Mouse (Mus musculus) spleen, postnatal 4 days (tissue): ENCODE measurements around the gene Npm3.

Experiments used
- DNase-seq, 2 experiments: peaks; one replicate each; pipeline ENCODE4 v3.0.0; 2022; ENCODE audit warnings: low spot score in 2 of 2

The Npm3 gene

DNA sequence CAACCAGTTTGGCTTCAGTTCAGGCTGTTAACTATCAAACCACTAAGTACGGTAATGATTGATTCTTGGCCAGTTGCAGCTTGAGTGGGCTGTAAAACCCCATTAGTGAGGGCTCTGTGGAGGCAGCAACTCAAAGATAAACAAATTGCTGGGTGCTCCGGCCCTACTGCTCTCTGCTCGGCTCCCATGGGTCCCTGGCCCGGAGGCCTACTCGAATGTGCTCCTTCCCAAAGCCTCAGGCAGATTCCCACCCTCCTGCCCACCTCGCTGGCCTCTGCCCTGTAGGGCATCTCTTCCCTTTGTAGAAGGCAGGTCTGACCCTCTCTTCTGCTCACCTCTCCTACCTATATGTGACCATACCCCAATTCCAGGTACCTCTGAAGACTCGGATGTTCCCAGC is 14.6 kb downstream of the Npm3 start:
- peak in 1 of 2 experiments; percentile 52 for DNase-seq

DNA sequence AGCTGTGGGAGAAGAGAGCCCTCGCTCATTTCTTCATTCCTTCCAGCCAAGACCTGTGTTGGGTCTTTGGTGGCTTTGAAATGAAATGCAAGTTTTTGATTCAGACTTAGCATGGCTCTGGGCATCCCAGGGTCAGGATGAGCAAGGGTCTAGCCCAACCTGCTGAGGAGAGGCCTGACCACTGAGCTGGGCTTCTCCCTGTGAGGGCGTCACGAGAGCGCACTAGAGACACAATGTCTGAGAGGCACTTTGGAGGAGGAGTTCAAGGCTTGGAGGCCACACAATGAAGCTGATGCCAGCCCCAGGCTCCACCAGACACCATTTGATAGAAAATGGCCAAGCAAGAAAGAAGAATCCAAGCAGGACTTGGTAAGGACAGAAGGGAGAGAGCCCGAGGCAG is 15.2 kb downstream of the Npm3 start:
- peak in 1 of 2 experiments; percentile 54 for DNase-seq

DNA sequence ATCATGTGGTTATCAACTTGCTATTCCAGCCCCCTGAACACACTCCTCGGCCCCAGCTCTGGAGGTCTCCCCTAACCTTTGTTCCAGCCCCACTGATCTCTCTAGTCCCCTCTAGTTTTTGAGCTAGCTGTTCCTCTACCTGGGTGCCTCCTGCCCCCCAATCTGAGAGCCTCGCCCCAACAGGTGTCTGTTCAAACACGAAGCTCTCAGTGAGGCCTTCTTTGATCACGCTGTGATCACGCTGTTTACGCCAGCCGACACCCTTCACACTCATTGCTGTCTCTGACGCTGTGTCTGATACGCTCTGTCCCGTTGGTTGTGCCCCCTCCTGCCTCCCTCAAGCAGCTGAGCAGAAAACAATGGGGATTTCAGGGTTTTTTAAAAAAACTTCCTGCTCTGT is 15.8 kb downstream of the Npm3 start:
- peak in 1 of 2 experiments; percentile 52 for DNase-seq

DNA sequence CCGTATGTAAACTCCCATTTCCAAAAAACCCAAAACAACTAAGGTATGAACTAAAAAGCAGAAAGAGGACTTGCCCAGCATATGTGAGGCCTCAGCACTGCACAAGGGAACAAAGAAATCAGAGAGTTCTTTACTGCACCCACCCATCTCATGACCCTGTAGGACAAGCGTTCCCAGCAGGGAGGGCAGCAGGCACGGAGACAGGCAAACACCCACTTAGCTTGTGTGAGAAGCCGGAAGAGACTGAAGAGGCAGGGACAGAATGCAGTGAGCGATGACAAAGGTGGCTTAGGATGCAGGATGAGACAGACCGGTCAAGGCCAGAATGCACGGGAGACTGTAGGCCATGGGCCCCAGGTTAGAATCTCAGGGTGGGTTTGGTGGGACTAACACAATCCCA is 17.7 kb downstream of the Npm3 start:
- DNase-seq = no peak

DNA sequence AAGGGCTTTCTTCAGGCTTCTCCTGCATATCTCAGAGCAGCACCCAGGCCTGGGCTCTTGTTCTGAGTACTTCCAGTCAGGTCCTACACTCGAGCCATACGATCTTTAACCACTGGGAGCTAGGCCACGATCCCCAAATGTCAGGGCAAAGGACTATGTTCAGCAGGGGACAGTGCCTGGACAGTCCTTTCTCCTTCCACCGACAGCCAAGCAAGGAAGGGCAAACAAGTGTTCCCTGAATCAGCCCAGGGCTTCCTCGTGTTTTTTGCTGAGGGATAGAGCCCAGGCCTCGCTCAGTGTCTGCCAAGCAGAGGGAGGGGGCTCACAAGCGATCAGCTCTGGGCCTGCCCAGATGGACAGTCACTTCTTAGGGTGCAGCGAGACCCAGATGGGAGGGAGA is 19.3 kb downstream of the Npm3 start:
- no peak for DNase-seq

DNA sequence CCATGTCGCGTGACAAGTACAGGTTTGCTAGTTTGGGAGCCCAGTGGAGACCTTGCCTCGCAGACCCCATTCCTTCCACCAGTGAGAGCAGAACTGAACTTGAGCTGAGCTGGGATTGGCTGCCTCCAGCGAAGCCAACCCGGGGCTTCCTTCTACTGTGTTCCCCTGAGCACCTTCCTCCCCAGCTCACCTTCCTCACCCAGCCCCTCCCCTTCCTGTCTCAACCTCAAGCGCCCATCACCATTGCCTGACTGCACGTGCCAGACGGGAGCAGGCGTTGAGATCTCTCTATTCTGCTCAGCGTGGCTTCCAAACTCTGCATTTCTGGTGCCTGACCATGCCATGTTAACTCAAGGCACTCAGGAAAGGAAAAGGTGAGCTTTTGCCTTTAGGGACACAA is 22.2 kb downstream of the Npm3 start:
- DNase-seq = no peak

DNA sequence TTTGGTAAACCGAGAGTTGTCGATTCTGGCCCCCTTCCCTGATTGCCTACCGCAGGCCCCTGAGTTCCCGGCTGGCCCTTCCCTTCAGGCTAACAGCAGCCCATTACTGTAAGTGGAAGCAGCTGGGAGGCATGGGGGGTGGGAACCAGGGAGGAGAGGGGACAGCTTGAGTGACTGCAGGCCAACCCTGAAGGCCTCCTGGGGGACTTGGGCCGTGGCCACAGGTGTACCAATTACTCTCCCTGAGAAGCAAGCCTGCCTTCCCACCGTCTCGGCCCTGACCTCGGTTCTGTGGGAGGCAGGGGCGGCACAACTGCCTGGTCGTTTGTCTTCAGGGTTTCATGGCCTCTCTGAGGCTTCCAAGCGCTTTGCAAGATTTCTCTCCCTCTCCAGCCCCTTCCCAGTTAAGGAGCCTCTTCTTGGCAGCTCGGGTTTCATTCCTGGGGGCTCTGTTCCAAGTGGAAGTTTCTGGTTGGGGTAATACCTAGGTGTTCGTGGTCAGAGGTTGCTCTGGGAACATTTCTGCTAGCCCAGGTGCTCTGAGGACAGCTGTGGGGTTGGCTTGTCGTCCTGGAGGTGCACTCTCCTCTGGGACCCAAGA is 23.6 kb downstream of the Npm3 start:
- no peak for DNase-seq

DNA sequence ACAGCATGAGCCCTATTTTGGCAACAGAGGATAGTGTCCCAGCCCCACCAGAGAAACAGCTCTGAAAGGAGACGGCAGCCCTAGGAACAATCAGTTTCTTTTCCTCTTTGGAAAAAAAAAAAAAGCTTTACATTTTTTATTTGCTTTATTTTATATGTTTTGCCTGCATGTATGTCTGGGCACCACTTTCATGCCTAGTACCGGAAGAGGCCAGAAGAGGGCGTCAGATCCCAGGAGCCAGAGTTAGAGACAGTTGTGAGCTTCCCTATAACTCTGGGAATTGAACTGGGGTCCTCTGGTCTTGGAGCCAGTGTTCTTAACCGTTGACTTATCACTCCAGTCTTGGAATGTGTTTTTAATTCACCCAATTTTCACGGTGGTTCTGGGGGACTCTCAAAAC is 27.2 kb downstream of the Npm3 start:
- DNase-seq = no peak

DNA sequence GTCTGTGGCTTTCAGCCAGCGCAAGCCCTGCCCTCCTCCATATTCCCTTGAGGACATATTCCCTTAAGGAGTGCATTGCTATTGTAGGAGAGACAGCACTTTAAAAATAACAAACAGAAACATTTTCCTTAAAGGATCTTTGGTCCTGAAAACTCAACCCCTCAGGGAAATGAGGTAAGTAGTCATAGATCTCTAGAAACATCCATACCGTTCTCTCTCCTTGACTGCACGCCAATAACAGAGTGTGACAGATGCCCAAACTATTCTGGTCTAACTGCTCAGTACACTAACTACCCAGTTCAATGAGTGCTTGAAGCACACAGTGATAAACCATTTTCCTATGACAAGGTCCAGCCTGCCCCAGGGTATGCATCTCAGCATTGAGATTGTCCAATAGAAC is 31.1 kb downstream of the Npm3 start:
- no peak for DNase-seq

DNA sequence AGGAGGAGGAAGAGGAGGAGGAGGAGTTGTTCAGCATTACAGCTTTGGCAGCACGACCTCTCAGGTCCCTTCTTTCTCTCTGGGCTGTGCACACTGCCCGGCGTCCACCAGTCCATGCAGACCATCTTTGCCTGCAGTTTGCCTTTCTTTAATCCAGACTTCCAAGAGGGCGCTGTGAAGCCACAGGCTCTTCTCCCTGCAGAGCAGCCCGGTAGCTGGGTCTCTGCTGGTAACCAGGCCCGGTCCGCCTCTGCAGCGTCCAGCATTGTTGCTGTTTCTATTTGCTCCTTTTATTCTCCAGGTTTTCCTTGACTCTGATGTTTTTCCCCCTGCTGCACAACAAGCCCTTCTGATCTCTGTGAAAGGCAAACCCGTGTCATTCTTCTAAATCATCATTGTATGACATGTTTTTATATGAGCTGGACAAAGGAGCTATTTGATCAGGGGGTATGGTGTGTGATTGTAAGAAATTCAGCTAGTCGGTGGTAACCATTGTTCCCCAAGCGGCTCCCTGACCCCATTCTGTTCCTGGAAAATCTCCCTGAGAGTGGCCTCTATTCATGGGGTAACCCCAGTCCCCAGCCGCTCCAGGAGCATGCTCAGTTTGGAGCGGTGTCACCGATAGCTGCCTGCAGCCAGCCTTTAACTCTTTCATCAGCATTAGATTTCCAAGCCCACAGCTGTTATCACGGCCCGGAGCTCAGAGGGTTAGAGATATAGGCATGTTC is 31.7 kb downstream of the Npm3 start:
- DNase-seq = no peak

DNA sequence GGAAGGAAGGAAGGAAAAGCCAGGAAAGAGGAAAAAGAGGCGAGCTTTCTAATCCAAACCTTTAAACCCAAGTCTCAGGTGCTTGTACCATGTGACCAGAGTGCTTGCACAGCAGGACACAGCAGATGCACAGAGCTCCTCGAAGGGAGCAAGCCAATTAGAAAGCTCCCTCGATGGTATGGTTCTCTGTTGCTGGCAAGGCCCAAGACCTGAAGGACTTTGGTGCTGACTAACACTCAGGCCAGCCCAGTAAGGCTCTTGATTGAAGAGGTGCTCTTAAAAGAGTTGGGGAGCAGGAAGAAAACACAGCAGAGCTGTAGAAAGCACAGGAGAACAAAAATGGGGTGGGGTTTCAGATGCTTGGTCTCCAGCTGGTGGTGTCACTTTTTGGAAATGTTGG is 40.7 kb downstream of the Npm3 start:
- no peak for DNase-seq
